Mouse (Mus musculus) heart, embryonic 12.5 days (tissue): ENCODE results near the gene Ikzf3. TPM values are rescaled to one million over a fixed set of nuclear protein-coding genes. Genes with fewer than 3 reads are reported as not detected.
A peak's percentile ranks its signal among the peaks of the same experiment; 100 is the strongest.

Experiments used
- ATAC-seq: fragments of 200-750 bp; cut with Nextera tagmentation; 2 replicates; pipeline ENCODE4 v1.8.0; 2017; ENCODE audit warnings: moderate TSS enrichment, moderate library complexity; ENCODE audit not compliant: insufficient number of reproducible peaks, low FRiP score
- H3K27ac ChIP-seq: fragments of 300-500 bp; sonication (generic); 2 replicates; pipeline ENCODE4 v1.5.1; 2016; ENCODE audit warnings: mild to moderate bottlenecking, moderate library complexity; ENCODE audit not compliant: poor library complexity, severe bottlenecking
- H3K27me3 ChIP-seq: fragments of 300-500 bp; sonication (generic); replicated peaks from 2 replicates; pipeline ENCODE4 v1.6.1; 2016; ENCODE audit warnings: mild to moderate bottlenecking, moderate library complexity
- H3K36me3 ChIP-seq: fragments of 300-500 bp; sonication (generic); 2 replicates; pipeline ENCODE4 v1.6.1; 2016; ENCODE audit warnings: mild to moderate bottlenecking, moderate library complexity
- H3K4me1 ChIP-seq: fragments of 300-500 bp; sonication (generic); replicated peaks from 2 replicates; pipeline ENCODE4 v1.6.1; 2016; ENCODE audit warnings: mild to moderate bottlenecking
- H3K4me2 ChIP-seq: fragments of 300-500 bp; sonication (generic); 2 replicates; pipeline ENCODE4 v1.6.1; 2016; ENCODE audit warnings: mild to moderate bottlenecking, moderate library complexity
- H3K4me3 ChIP-seq: fragments of 300-500 bp; sonication (generic); 2 replicates; pipeline ENCODE4 v1.5.1; 2016; ENCODE audit warnings: mild to moderate bottlenecking
- H3K9ac ChIP-seq: fragments of 300-500 bp; sonication (generic); 2 replicates; pipeline ENCODE4 v1.6.1; 2016; ENCODE audit warnings: mild to moderate bottlenecking, moderate library complexity
- H3K9me3 ChIP-seq: fragments of 300-500 bp; sonication (generic); replicated peaks from 2 replicates; pipeline ENCODE4 v1.6.1; 2016; ENCODE audit warnings: mild to moderate bottlenecking, moderate library complexity
- WGBS: fragments of 180-500 bp; shearing (Covaris S2); methylation state at CpG from one replicate; pipeline ENCODE4 v1.1.7; 2016; 5-methylcytosine and 5-hydroxymethylcytosine counted together
- polyA plus RNA-seq: library from polyadenylated mRNA; unstranded; fragments of >200 nt; fragmentation: Nextera tagmentation; extraction: Ambion mirVana; gene quantifications from 2 replicates; pipeline ENCODE4 v1.2.1, GENCODE M21; 2016

Ikzf3 gene
- polyA plus RNA-seq, 1 experiment from 2014 or later: 0.06 TPM

DNA sequence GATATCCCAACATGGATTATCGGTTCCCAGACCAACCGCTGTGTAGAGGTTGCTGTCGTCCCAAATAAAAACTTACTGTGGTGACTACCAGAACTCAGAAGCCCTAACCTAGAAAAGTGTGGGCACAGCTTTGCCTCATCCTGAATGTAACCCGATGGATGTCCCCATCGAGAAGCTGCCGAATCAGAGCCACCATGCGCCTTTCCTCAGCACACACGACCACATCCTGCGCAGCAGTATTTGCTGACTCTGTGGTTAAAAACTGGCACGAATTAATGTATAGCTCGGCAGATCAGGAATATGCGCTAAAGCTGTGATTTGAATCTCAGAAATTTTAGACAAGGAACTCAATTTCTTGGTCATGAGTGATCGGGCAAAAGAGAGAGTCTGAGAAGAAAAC is 33.0 kb downstream of the Ikzf3 start:
- ATAC-seq: no peak
- Histone ChIP-seq H3K4me3 (no peak overlapping the region), H3K4me1 (no peaks in the 10 kb centered on the region; the same call in 1 of the 2 replicates), H3K4me2 (no peak overlapping the region), H3K36me3 (no peaks in the 10 kb centered on the region), H3K9ac (no peak overlapping the region), H3K27me3 (no peaks in the 10 kb centered on the region; the same call in 1 of the 2 replicates), H3K27ac (no peak overlapping the region), H3K9me3 (no peaks in the 10 kb centered on the region)
- 83% methylated on average over 13 of the region's 13 CpGs for WGBS

GRCm38 (mm10) chr11:98510125-98510524 is 35.7 kb downstream of the Ikzf3 start:
- no peak overlapping the region for H3K4me3 ChIP-seq
- H3K4me2 ChIP-seq: no peak overlapping the region
- no peak overlapping the region for H3K27ac ChIP-seq
- no peak for ATAC-seq
- 79% methylated on average over 8 of the region's 8 CpGs for WGBS
- no peaks in the 10 kb centered on the region for H3K9me3 ChIP-seq
- H3K36me3 ChIP-seq: no peaks in the 10 kb centered on the region
- H3K9ac ChIP-seq: no peak overlapping the region
- H3K4me1 ChIP-seq: no peaks in the 10 kb centered on the region; the same call in 1 of the 2 replicates
- H3K27me3 ChIP-seq: no peaks in the 10 kb centered on the region; the same call in 1 of the 2 replicates

- ATAC-seq: no peak
- H3K27ac ChIP-seq: peak overlapping the region; percentile 3; the same call in 1 of the 2 replicates
- no peak overlapping the region for H3K4me3 ChIP-seq
- H3K4me1 ChIP-seq: no peaks in the 10 kb centered on the region; the same call in 1 of the 2 replicates
- H3K36me3 ChIP-seq: no peaks in the 10 kb centered on the region
- H3K27me3 ChIP-seq: no peaks in the 10 kb centered on the region
- 50% methylated on average over 7 of the region's 7 CpGs for WGBS
- no peak overlapping the region for H3K9ac ChIP-seq
- H3K9me3 ChIP-seq: no peaks in the 10 kb centered on the region
- peak overlapping the region; percentile 14 for H3K4me2 ChIP-seq
Measured at GRCm38 (mm10) chr11:98509434-98509833, 36.4 kb downstream of the Ikzf3 start.

- H3K9me3 ChIP-seq: no peaks in the 10 kb centered on the region
- no peaks in the 10 kb centered on the region; the same call in 1 of the 2 replicates for H3K4me1 ChIP-seq
- H3K27me3 ChIP-seq: no peaks in the 10 kb centered on the region
- ATAC-seq: no peak
- no peaks in the 10 kb centered on the region for H3K36me3 ChIP-seq
- H3K9ac ChIP-seq: no peak overlapping the region
- no peak overlapping the region for H3K4me2 ChIP-seq
- WGBS: 62% methylated on average over 3 of the region's 3 CpGs
- no peak overlapping the region for H3K4me3 ChIP-seq
- no peak overlapping the region for H3K27ac ChIP-seq
Measured at GRCm38 (mm10) chr11:98504926-98505325, 40.9 kb downstream of the Ikzf3 start.

- Histone ChIP-seq H3K27me3 (no peaks in the 10 kb centered on the region), H3K4me3 (no peak overlapping the region), H3K9ac (no peak overlapping the region), H3K27ac (no peak overlapping the region), H3K4me2 (no peak overlapping the region), H3K4me1 (peaks cover 4% of the 10 kb centered on the region; the same call in 1 of the 2 replicates), H3K9me3 (no peaks in the 10 kb centered on the region), H3K36me3 (no peaks in the 10 kb centered on the region)
- no peak for ATAC-seq
- WGBS: 50% methylated on average over 22 of the region's 22 CpGs
Measured at GRCm38 (mm10) chr11:98497388-98498288, 48.2 kb downstream of the Ikzf3 start.

GRCm38 (mm10) chr11:98495176-98495719 is 50.6 kb downstream of the Ikzf3 start:
- ATAC-seq: no peak
- Histone ChIP-seq H3K9ac (no peak overlapping the region), H3K9me3 (no peaks in the 10 kb centered on the region), H3K27me3 (no peaks in the 10 kb centered on the region), H3K4me2 (no peak overlapping the region), H3K36me3 (no peaks in the 10 kb centered on the region), H3K27ac (no peak overlapping the region), H3K4me3 (no peak overlapping the region), H3K4me1 (peaks cover 4% of the 10 kb centered on the region)
- 84% methylated on average over 5 of the region's 5 CpGs for WGBS

DNA sequence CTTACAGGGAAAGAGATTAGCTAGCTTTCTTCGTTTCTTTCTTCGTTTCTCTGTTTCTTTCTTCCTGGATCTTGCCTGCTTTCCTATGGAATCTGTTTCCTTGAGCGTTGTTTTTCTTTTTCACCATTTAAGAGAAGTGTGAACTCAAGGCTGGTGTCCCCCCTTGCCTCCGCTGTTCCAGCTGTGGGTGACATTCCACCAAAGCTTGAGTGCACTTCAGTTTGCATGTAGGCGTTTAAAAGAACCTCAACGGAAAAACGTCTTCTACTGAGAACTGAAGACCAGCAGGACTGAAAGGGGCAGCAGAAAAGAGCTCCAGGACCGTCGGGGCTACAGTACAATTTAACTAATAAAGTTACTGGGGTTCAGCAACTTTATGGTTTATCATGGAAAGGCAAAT is 52.4 kb downstream of the Ikzf3 start:
- no peak overlapping the region for H3K9ac ChIP-seq
- peaks cover 4% of the 10 kb centered on the region for H3K4me1 ChIP-seq
- no peaks in the 10 kb centered on the region for H3K27me3 ChIP-seq
- H3K4me3 ChIP-seq: no peak overlapping the region
- H3K9me3 ChIP-seq: no peaks in the 10 kb centered on the region
- H3K27ac ChIP-seq: no peak overlapping the region
- no peaks in the 10 kb centered on the region for H3K36me3 ChIP-seq
- ATAC-seq: no peak
- WGBS: 57% methylated on average over 9 of the region's 9 CpGs
- H3K4me2 ChIP-seq: no peak overlapping the region

- no peak overlapping the region for H3K9ac ChIP-seq
- no peaks in the 10 kb centered on the region for H3K9me3 ChIP-seq
- no peak overlapping the region for H3K4me3 ChIP-seq
- H3K4me1 ChIP-seq: peaks cover 4% of the 10 kb centered on the region
- no peak overlapping the region for H3K4me2 ChIP-seq
- no peaks in the 10 kb centered on the region for H3K27me3 ChIP-seq
- no peak for ATAC-seq
- no peaks in the 10 kb centered on the region for H3K36me3 ChIP-seq
- no peak overlapping the region for H3K27ac ChIP-seq
- WGBS: 26% methylated on average over 7 of the region's 7 CpGs
Measured at GRCm38 (mm10) chr11:98492959-98493358, 52.9 kb downstream of the Ikzf3 start.

DNA sequence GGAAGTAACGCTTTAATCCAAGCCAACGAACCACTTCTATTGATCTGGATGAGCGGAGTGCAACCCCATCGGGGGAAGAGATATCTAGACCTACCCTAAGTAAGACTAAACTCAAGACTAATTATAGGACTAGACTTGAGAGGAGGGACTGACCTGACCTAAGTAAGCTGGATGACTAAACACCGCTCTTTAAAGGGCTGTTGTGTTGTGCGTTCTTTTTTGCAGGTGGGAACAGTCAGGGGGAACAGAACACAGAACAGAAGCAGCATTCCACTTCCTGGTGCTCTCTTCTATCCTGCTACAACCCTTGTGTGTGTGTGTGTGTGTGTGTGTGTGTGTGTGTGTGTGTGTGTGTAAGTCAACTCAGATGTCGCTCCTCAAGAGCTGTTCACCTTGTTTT is 54.3 kb downstream of the Ikzf3 start:
- no peaks in the 10 kb centered on the region for H3K9me3 ChIP-seq
- no peaks in the 10 kb centered on the region; the same call in 1 of the 2 replicates for H3K4me1 ChIP-seq
- H3K9ac ChIP-seq: no peak overlapping the region
- ATAC-seq: no peak
- H3K27me3 ChIP-seq: no peaks in the 10 kb centered on the region
- no peak overlapping the region for H3K4me3 ChIP-seq
- no peaks in the 10 kb centered on the region for H3K36me3 ChIP-seq
- no peak overlapping the region for H3K4me2 ChIP-seq
- WGBS: 53% methylated on average over 7 of the region's 7 CpGs
- no peak overlapping the region for H3K27ac ChIP-seq

DNA sequence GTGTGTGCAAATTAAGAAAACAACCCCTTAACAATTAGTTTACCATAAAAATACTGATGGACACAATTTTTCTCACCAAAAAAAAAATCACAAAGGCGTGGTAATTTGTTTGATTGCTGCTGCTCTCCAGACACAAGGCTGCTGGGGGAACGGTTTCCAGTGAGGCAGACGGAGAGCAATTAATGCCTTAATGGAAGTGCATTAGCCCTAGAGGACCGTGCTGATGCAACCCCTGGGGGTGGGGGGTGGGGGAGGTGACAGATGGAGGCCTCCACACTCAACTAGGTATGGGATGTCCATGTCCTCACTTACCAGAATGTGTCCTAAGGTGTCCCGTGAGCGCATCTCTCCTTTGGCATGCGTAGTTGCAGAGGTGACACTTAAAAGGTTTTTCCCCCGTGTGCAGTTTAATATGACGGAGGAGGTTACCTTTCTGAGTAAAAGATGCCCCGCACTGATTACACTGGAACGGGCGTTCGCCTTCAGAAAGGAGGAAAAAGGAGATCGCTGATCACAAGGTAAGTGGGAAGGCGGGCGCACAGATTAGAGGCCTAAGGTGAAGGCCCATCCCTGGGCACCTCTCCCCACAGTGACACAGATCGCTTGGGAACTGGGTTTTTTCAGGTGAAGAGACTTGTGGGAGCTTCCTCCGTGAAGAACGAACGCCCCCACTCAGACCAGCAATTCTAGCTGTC is 57.1 kb downstream of the Ikzf3 start:
- H3K27me3 ChIP-seq: no peaks in the 10 kb centered on the region
- H3K27ac ChIP-seq: no peak overlapping the region
- H3K9me3 ChIP-seq: no peaks in the 10 kb centered on the region
- H3K9ac ChIP-seq: no peak overlapping the region
- ATAC-seq: no peak
- WGBS: 75% methylated on average over 20 of the region's 20 CpGs
- no peak overlapping the region for H3K4me2 ChIP-seq
- H3K4me3 ChIP-seq: no peak overlapping the region
- no peaks in the 10 kb centered on the region for H3K36me3 ChIP-seq
- H3K4me1 ChIP-seq: no peaks in the 10 kb centered on the region; the same call in 1 of the 2 replicates

DNA sequence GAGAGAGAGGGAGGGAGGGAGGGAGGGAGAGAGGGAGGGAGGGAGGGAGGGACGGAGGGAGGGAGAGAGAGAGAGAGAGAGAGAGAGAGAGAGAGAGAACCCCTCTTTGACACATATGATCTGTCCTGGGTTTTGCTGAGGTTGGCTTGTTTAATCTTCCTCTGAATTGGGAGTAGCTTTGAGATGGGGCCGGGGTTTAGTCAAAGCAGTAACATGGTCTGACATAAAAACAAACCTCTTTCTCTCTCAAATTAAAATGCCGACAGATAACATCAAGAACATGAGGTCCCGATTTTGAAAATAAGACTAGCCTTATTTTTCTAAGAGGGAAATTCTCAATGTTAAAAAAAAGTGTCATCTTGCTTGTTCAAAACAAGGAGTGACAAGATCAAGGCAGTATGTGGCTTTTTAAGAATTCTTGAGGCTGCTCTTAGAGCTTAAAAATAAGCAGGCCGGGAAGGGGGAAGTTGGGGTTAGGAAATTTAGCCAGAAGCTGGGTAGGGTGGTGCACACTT is 58.2 kb downstream of the Ikzf3 start:
- no peak for ATAC-seq
- Histone ChIP-seq H3K9me3 (no peaks in the 10 kb centered on the region), H3K27ac (no peak overlapping the region), H3K4me2 (no peak overlapping the region), H3K4me3 (no peak overlapping the region), H3K27me3 (no peaks in the 10 kb centered on the region), H3K4me1 (no peaks in the 10 kb centered on the region; the same call in 1 of the 2 replicates), H3K9ac (no peak overlapping the region), H3K36me3 (no peaks in the 10 kb centered on the region)
- WGBS: 69% methylated on average over 5 of the region's 5 CpGs
